Mouse (Mus musculus) adipocyte (in vitro differentiated cells): Measurements from ENCODE around the gene Fam92b.

Source experiments
- DNase-seq: peaks from one replicate; pipeline ENCODE4 v3.0.0-alpha.2; 2016; ENCODE audit warnings: low spot score

Fam92b gene

DNA sequence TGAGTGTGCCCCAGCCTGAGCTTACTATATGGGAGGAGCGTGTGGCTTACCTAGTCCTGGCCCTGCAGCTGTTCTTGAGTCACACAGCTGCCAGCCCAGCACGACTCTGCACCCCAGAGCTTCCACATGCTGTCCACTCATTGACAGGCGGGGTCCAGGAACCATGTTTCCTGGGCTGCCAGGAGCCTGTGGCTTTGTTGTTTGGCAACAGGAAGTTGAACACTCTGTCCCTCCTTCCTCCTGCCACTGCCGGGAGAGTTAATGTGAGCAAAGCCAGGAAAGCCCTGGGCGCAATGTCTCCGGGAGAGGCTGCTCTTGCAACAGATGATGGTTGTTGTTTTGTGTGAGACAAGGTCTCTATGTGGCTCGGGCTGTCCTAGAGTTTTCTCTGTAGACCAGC is 24.6 kb downstream of the Fam92b start:
- DNase-seq = no peak

- DNase-seq = no peak
Measured at GRCm38 (mm10) chr8:120151151-120151550, 26.1 kb downstream of the Fam92b start.

GRCm38 (mm10) chr8:120150028-120150427 is 27.2 kb downstream of the Fam92b start:
- DNase-seq = no peak

GRCm38 (mm10) chr8:120146051-120146450 is 31.2 kb downstream of the Fam92b start:
- DNase-seq = no peak

- DNase-seq = no peak
Measured at GRCm38 (mm10) chr8:120144652-120145301, 32.5 kb downstream of the Fam92b start.

- no peak for DNase-seq
Measured at GRCm38 (mm10) chr8:120143911-120144651, 33.2 kb downstream of the Fam92b start.

DNA sequence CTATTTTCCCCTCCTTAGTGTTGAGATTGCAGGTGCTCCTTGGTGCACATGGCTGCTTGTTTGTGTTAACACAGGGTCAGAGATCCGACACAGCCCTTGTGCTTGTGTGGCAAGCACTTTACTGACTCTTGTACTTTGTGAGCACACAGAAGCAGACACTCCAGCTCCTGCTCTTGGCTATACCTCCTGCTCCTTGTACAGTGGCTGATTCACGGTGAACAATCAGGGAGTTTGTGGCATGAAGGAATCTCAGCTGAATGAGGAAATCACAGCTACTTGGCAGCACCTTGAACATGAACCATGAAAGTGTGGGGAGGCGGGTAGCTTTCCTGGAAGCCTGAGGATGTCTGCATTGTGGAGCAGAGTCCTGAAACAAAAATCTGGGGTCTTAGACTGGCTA is 36.5 kb downstream of the Fam92b start:
- no peak for DNase-seq

DNA sequence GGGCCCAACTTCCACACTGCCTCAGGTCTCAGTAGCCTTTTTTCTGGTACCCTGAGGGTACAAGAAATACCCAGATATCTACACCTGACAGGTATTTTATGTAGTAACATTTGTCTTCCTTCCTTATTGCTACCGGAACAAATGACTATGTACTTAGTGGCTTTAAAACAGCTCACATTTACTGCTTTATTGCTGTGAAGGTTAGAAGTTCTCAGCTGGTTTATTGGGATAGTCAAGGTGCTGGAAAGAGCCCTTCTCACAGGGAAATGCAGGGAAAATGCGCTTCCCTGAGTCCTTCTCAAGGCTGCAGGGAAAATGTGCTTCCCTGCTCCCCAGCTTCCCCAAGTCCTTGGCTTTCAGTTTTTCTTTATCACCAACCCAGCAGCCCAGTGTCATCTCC is 38.3 kb downstream of the Fam92b start:
- DNase-seq = no peak

DNA sequence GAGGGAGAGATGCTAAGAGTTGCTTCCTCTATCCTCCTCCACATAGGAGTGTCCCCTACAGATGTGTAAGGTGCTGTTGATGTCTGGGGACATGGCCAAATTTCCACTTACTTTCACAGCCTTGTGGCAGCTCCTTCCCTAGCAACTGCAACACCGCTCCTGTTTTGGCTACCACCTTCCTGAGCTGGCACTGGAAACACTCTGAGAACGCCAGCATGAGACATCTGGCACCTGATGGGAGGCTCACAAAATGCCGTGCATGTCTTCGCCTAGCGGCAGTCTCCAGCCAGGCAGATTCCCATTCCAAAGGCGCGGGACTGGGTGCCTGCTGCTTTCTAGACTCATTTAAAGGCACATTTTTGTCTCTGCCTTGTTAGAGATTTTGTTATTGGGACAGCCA is 40.6 kb downstream of the Fam92b start:
- DNase-seq = no peak

DNA sequence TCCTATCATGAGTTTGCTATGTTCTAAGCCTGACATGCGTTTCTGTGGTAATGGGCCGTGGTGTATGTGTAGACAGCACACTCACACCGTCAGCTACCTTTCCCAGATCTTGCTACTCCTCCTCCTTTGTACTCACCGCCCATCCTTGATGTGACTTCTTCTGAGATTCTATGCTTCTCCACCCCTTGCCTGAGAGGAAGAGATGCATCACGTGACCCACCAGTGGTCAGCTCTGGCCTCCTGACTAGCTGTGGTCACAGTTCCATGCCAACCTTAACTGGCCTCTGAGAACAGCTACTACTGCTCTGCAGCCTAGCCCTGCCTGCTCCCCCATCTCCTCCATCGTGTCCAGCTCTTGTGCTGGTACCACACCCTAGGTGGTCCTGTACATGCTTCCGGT is 41.6 kb downstream of the Fam92b start:
- DNase-seq = no peak

- DNase-seq = no peak
Measured at GRCm38 (mm10) chr8:120133169-120133568, 44.1 kb downstream of the Fam92b start.

DNA sequence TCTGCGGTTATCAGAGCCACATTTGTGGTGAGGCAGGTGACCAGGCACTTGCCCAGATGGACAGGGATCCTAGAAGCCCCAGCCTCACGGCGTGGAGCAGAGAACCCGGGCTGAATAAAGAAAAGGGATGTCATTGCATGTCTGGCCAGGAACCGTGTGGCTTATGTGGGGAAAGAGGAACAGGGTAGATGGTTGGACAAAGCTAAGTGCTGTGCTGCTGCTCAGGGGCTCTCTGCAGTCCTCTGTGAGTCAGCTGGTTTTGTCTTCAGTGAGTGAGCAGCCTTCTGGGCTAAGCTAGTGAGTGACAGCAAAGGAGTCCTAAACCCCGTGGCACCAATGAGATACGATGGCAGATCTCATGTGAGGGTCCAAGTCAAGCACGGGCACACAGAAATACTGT is 46.1 kb downstream of the Fam92b start:
- no peak for DNase-seq

GRCm38 (mm10) chr8:120129547-120129946 is 47.7 kb downstream of the Fam92b start:
- DNase-seq = no peak

GRCm38 (mm10) chr8:120126357-120127161 is 50.7 kb downstream of the Fam92b start:
- DNase-seq = no peak

DNA sequence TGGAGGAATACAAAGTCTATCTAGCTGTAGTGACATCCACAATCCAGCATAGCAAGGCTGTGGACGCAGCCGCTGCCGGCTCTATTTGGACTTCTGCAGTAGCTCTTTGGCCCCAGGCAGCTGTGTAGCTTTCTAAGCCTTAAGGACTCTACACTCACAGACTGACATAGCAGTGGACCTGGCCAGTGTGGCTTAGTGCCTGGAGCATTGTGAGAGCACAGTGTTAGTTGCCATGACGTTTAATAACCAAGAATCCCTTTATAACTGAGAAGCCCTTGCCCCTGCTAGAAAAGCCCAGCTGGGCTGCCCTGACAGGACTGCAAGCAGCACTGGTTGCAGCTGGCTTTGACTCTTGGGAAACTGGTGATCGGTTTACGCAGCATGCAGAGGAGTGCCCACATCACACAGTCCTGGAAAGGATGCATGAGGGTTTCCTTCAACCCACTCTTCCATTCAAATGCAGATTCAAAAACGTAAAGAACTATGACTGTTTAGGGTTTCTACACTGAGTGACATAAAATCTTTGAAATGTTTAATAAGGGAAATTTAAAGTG is 52.4 kb downstream of the Fam92b start:
- no peak for DNase-seq

GRCm38 (mm10) chr8:120124261-120124660 is 53.0 kb downstream of the Fam92b start:
- no peak for DNase-seq

GRCm38 (mm10) chr8:120120951-120121350 is 56.3 kb downstream of the Fam92b start:
- no peak for DNase-seq

GRCm38 (mm10) chr8:120119931-120120330 is 57.3 kb downstream of the Fam92b start:
- DNase-seq = no peak

DNA sequence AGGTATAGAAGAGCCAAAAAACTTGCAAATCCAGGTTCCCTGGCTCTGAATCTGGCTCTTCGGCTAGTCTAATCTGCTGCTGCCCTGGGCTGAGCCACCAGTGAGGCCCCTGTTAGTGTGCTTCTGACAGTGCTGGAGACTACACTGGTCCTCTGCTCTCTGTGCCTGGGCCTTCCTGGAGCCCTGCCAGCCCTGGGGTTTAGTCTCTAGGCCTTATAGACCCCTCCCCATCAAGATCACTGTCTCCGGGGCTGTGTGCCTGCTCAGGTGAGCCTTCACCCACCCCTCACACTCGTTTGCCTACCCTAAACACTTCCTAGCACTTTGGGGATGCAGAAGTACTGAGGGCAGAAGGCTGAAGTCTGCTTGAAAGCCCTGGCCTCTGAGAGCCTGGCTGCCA is 57.8 kb downstream of the Fam92b start:
- DNase-seq = no peak

DNA sequence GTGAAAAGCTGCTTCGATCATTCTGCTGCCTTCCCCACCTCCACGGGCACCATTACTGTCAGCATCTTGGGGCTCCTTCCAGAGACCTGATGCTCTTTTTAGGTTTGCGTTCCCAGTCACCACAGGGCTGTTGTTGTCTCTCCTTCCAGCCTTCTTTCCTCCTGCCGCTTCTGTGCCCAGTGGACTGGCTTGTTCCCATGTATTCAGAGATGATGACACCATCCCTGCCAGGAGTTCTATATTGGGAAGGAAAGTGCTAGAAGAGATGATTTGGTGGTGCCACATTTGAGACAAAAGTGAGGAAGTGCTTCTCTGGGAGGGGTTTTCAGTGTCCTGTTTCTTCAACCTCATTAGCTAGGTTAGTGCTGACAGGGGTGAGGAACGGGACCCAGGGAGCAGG is 58.4 kb downstream of the Fam92b start:
- no peak for DNase-seq

DNA sequence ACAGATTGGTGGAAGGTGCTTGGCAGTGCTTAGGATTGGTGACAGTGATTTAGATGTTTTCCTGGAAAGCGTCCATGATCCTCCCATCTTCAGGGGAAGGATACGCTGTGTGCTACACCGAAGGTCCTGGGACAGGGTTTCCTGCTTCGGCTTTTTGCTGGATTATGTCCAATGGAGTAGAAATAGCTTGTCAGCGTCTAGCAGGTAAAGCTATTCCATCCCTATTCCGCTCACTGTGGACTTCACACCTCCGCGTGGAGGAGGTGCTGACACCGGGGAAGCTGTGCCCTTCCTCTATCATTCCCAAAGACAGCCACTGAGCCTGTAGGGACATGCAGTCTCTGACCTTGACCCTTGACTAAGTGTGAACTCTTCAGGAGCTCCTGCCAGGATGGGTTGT is 59.1 kb downstream of the Fam92b start:
- no peak for DNase-seq

GRCm38 (mm10) chr8:120116600-120116999 is 60.7 kb downstream of the Fam92b start:
- DNase-seq = no peak
